Mouse (Mus musculus) adrenal gland, postnatal 14 days (tissue): Measurements from ENCODE around the gene Nphp1. TPM values are rescaled to one million over a fixed set of nuclear protein-coding genes. Genes with fewer than 3 reads are reported as not detected.

Source experiments
- total RNA-seq: library from RNA; stranded (reverse); gene quantifications from 2 replicates; pipeline ENCODE4 v1.2.3, GENCODE M21; 2021

The Nphp1 gene
- total RNA-seq, 1 experiment from 2014 or later, result 20.9 TPM

Other genes starting within 250 kb of the Nphp1 start
- 0.19 and 0.26 TPM in 2 replicates for gene Prom2, start 247.4 kb downstream of the Nphp1 start, total RNA-seq
- 2.8 and 4.1 TPM in 2 replicates for gene Zfp661, start 201.8 kb downstream of the Nphp1 start, total RNA-seq
- 131 and 139 TPM in 2 replicates for gene Mrps5, start 201.7 kb downstream of the Nphp1 start, total RNA-seq
- 5.9 and 6.0 TPM in 2 replicates for gene Mal, start 132.2 kb downstream of the Nphp1 start, total RNA-seq
- 2.2 and 2.5 TPM in 2 replicates for gene Mall, start 59.0 kb downstream of the Nphp1 start, total RNA-seq
- gene Mtln, start 3.6 kb upstream of the Nphp1 start, total RNA-seq, result 68.9 and 70.2 TPM in 2 replicates
- 6.0 and 7.3 TPM in 2 replicates for gene Bub1, start 43.0 kb upstream of the Nphp1 start, total RNA-seq
- gene Acoxl, start 50.0 kb upstream of the Nphp1 start, total RNA-seq, result 0.23 and 0.48 TPM in 2 replicates